Comparison of ENCODE assay signal across 8 mouse cellular contexts in genomic region chr13:67172991-67173722, GRCm38 (mm10). TPM values are rescaled to one million over a fixed set of nuclear protein-coding genes. Genes with fewer than 3 reads are reported as not detected.
DNase-seq lines count a peak whose midpoint lies in the region; ATAC-seq and TF ChIP-seq lines count a peak whose summit lies in the region.
"Not testable (repeated sequence)": the region's sequence is repeated elsewhere in the genome, so short reads cannot be mapped to it uniquely, and the experiment has no call there.

Gene Rsl1, plus strand, starts transcription at chr13:67173182.

- TF ChIP-seq CTCF in bone marrow macrophage, adult 2 months (IDR thresholded peaks at IDR 0.05; ENCODE audit: low read depth, low read length); midbrain, postnatal 0 days (IDR thresholded peaks at IDR 0.05): not testable (repeated sequence)

- peak within 1 kb of the TSS; percentile 52 for H3K27ac ChIP-seq in bone marrow macrophage, adult 2 months (ENCODE audit: insufficient read depth, low read depth, low read length)
- H3K27ac ChIP-seq in heart, embryonic 10.5 days = peak within 1 kb of the TSS; percentile 83
- peak within 1 kb of the TSS; percentile 81 for H3K27ac ChIP-seq in kidney, embryonic 15.5 days
- peak within 1 kb of the TSS; percentile 47; the same call in 1 of the 2 replicates for H3K27ac ChIP-seq in limb, embryonic 15.5 days
- not testable (repeated sequence) for H3K27ac ChIP-seq in midbrain, postnatal 0 days (ENCODE audit: low read depth, low read length)

- not testable (repeated sequence) for TF ChIP-seq POLR2A in bone marrow macrophage, adult 2 months (IDR thresholded peaks at IDR 0.05; ENCODE audit: borderline replicate concordance, low read depth, low read length)

- peak; percentile 83 for DNase-seq in 416B (ENCODE audit: low read depth)
- peak; percentile 88 for DNase-seq in heart, embryonic 10.5 days (ENCODE audit: low spot score)
- peak; percentile 70 for DNase-seq in midbrain, postnatal 0 days (ENCODE audit: low spot score)
- DNase-seq in spleen, postnatal 10 days (ENCODE audit: low spot score in 2 of 2) = peak; percentile 41 to 75

- H3K9me3 ChIP-seq in heart, embryonic 10.5 days; kidney, embryonic 15.5 days (replicated peaks); limb, embryonic 15.5 days; midbrain, postnatal 0 days (ENCODE audit: low read length): not testable (repeated sequence)

- H3K4me1 ChIP-seq in bone marrow macrophage, adult 2 months (ENCODE audit: control insufficient read depth, insufficient read depth, low read length); heart, embryonic 10.5 days; kidney, embryonic 15.5 days; limb, embryonic 15.5 days; midbrain, postnatal 0 days (ENCODE audit: insufficient read depth, low read length): not testable (repeated sequence)

- 0 out of 2 replicates have a peak, but pooled peaks have one; percentile 77 for ATAC-seq in erythroblast, adult 5-6 weeks (replicated peaks; ENCODE audit: low FRiP score, poor library complexity, severe bottlenecking)
- ATAC-seq in kidney, embryonic 15.5 days (replicated peaks; ENCODE audit: low FRiP score) = peak; percentile 100
- peak; percentile 95 for ATAC-seq in limb, embryonic 15.5 days (ENCODE audit: insufficient number of reproducible peaks, low FRiP score, low TSS enrichment, low read depth)
- peak; percentile 94 for ATAC-seq in midbrain, postnatal 0 days (ENCODE audit: low FRiP score)

- not testable (repeated sequence) for H3K27me3 ChIP-seq in heart, embryonic 10.5 days (ENCODE audit: insufficient read depth, poor library complexity, severe bottlenecking); kidney, embryonic 15.5 days; limb, embryonic 15.5 days; midbrain, postnatal 0 days (ENCODE audit: insufficient read depth, low read length)

- peak within 1 kb of the TSS; percentile 66 for H3K4me2 ChIP-seq in kidney, embryonic 15.5 days
- peak within 1 kb of the TSS; percentile 56 for H3K4me2 ChIP-seq in limb, embryonic 15.5 days
- H3K4me2 ChIP-seq in midbrain, postnatal 0 days (ENCODE audit: low read depth, low read length, poor library complexity, severe bottlenecking) = peak within 1 kb of the TSS; percentile 56

- H3K36me3 ChIP-seq in heart, embryonic 10.5 days; limb, embryonic 15.5 days; midbrain, postnatal 0 days (ENCODE audit: insufficient read depth, low read length): not testable (repeated sequence)
- peaks cover 13% of the 10 kb centered on the region; the same call in 1 of the 2 replicates for H3K36me3 ChIP-seq in kidney, embryonic 15.5 days

- under 1% methylated on average over 17 of the region's 17 CpGs for WGBS in heart, embryonic 10.5 days
- under 1% methylated on average over 17 of the region's 17 CpGs for WGBS in kidney, embryonic 15.5 days
- 1% methylated on average over 17 of the region's 17 CpGs for WGBS in limb, embryonic 15.5 days
- under 1% methylated on average over 17 of the region's 17 CpGs for WGBS in midbrain, postnatal 0 days

- peak within 1 kb of the TSS; percentile 98 for H3K4me3 ChIP-seq in bone marrow macrophage, adult 2 months (ENCODE audit: insufficient read depth, low read length)
- H3K4me3 ChIP-seq in heart, embryonic 10.5 days = peak within 1 kb of the TSS; percentile 72
- H3K4me3 ChIP-seq in kidney, embryonic 15.5 days (replicated peaks) = peak within 1 kb of the TSS; percentile 76
- H3K4me3 ChIP-seq in limb, embryonic 15.5 days = peak within 1 kb of the TSS; percentile 59
- peak within 1 kb of the TSS; percentile 57 for H3K4me3 ChIP-seq in midbrain, postnatal 0 days (ENCODE audit: low read depth, low read length)

- peak within 1 kb of the TSS; percentile 61 for H3K9ac ChIP-seq in kidney, embryonic 15.5 days
- peak within 1 kb of the TSS; percentile 26 for H3K9ac ChIP-seq in limb, embryonic 15.5 days
- peak within 1 kb of the TSS; percentile 64 for H3K9ac ChIP-seq in midbrain, postnatal 0 days (replicated peaks; ENCODE audit: low read length, poor library complexity, severe bottlenecking)

RNA-seq across cellular contexts. Expression of gene Rsl1, which starts in this region (rescaled TPM):
- 9.2 and 11.7 TPM in 2 replicates for polyA plus RNA-seq in bone marrow macrophage, adult 2 months (2012; ENCODE audit: insufficient read depth, insufficient read length, missing spikeins)
- total RNA-seq in erythroblast, adult 5-6 weeks (2015; ENCODE audit: low replicate concordance) = 2.3 TPM in 1 of 2 replicates, not detected in the other
- total RNA-seq in erythroblast, adult 5-6 weeks (2017; ENCODE audit: low replicate concordance) = 0.60 TPM in 1 of 2 replicates, not detected in the other
- 4.6 and 5.4 TPM in 2 replicates for polyA plus RNA-seq in heart, embryonic 10.5 days (2016; fragmentation: Nextera tagmentation; extraction: Ambion mirVana)
- 7.3 TPM in 2 replicates for polyA plus RNA-seq in kidney, embryonic 15.5 days (2015; fragmentation: Nextera tagmentation; extraction: Ambion mirVana)
- 6.8 and 8.7 TPM in 2 replicates for polyA plus RNA-seq in limb, embryonic 15.5 days (2015; fragmentation: Nextera tagmentation; extraction: Ambion mirVana)
- total RNA-seq in midbrain, postnatal 0 days (2014; rRNA removed) = 2.5 and 9.4 TPM in 2 replicates
- 2.3 and 3.4 TPM in 2 replicates for polyA plus RNA-seq in midbrain, postnatal 0 days (2015; fragmentation: Nextera tagmentation; extraction: Ambion mirVana)
